Mouse (Mus musculus): ENCODE results near the gene Atp8a2. TPM values are rescaled to one million over a fixed set of nuclear protein-coding genes. Genes with fewer than 3 reads are reported as not detected.

The Atp8a2 gene
- total RNA-seq, 2 experiments from 2014 or later, result 1.00 to 1.2 TPM

GRCm38 (mm10) chr14:59903484-59904130 lies 293.4 kb downstream of the Atp8a2 start:
- DNase-seq, result no peak

DNA sequence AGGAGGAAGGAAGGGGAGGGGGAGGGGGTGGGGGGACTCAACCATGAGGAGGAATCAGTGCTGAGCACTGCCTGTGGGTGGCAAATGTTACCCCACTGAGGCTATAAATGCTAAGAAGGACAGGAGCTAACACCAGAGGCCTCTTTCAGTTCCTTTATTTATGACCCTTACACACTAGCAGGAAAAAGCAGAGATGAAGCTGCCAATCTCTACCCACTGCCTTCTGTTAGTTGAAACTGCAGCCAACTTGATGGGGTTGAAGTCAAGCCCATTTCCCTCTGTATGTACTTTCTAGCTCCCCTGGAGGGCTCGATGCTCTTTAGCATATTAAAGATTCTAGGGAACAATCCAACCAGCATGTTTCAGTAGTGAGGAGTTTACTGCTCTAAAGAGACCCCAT lies 303.0 kb downstream of the Atp8a2 start:
- DNase-seq, result no peak

GRCm38 (mm10) chr14:59892084-59892483 lies 304.9 kb downstream of the Atp8a2 start:
- no peak for DNase-seq

GRCm38 (mm10) chr14:59891491-59891890 lies 305.5 kb downstream of the Atp8a2 start:
- no peak for DNase-seq

- peak; percentile 20 for DNase-seq
These were observed 306.2 kb downstream of the Atp8a2 start for GRCm38 (mm10) chr14:59890818-59891217.

DNA sequence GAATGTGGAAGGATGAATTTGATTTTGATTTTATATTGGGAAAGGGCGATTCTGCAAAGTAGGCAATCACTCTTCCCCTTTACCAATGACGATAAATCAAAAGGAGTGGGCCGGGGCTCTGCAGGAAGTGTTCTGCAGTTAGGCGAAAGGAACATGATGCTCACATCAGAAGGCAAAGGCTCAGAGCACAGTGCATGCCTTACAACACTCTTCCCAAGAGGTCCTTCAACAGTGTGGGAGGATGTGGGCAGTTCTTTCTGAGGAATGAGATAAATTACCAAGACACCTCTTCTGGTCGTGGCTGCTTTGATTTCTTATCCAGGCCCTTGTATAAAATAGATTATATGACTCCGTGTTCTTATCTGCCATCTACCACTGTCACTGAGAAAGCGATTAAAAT lies 306.9 kb downstream of the Atp8a2 start:
- no peak for DNase-seq

GRCm38 (mm10) chr14:59888446-59888845 lies 308.5 kb downstream of the Atp8a2 start:
- no peak for DNase-seq

DNA sequence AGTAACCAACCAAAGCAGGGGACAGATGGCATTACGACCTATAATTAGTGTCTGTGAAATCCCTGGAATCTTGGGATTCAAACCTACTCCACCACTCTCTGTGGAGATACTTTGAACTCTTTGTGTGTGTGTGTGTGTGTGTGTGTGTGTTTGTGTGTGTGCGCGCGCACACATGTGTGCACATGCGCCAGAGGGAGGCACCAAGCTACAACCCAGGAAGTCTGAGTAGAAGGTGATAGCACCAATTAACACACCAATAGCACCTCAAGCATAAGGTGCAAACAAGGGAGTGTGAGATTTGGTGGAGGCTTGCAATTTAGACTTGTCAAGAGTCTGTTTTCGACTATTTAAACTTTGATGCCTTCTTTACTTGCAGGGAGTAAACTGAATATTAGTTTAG lies 308.9 kb downstream of the Atp8a2 start:
- no peak for DNase-seq

GRCm38 (mm10) chr14:59887061-59887861 lies 309.7 kb downstream of the Atp8a2 start:
- DNase-seq, result peak; percentile 12

DNA sequence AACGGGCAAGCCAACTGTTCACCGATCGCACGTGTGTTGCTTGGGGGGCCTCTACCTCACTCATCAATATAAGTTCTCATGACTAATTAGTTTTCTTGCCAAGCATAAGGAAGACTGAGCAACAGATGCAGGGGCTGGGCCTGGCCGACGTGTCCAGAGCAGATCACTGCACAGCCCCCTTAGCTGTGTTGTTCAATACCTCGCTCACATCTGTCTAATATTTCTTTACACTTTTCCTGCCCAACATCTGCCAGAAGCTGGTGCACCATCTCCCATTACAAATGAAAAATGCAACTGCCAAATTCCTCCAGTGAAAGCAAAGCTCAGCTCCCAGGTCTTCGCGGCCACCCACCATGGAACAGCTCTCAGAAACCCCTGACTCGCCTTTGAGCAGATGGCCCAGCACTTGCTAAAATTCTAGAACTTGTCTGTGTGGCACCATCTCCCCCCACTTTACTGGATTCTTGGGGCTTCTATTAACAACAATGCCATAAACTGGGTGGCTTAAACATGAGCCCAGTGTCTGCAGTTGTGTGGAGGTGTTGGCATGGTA lies 313.4 kb downstream of the Atp8a2 start:
- no peak for DNase-seq

GRCm38 (mm10) chr14:59880829-59881228 lies 316.1 kb downstream of the Atp8a2 start:
- no peak for DNase-seq

- DNase-seq, result no peak
These were observed 318.7 kb downstream of the Atp8a2 start for GRCm38 (mm10) chr14:59878248-59878647.

DNA sequence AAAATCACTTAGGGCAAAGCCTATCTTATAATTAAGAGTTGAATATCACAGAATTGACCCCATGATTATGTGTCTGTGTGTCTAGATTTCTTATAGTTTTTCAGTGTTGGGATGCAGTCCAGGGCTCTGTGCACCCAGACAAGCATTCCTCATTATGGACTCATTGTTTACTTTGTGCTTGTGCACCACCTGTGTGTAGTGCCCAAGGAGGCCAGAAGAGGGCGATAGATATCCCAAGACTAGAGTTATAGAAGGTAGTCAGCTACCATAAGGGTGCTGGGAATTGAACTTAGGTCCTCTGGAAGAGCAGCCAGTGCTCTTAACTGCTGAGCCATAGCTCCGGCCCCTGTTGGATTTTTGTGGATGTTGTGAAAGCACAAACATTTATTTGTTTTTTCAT lies 320.5 kb downstream of the Atp8a2 start:
- no peak for DNase-seq

DNA sequence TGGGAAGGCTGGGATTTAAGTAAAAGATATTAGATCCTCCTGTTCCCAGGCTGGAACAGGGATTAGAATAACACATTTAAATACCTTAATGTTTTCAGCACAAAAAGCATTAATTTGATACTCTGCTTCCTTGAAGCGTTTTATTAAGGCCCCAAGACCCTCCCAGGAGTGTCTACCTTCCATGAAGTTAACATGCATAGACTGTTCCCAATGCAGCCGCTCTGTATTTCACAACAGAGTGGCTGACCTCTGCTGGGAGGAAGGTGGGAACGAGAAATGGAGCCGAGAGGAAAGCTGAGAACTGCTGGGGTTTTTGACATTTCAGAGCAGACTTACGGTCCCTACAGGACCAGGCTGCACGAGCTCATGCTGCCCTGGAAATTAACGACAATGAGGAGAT lies 328.6 kb downstream of the Atp8a2 start:
- no peak for DNase-seq

GRCm38 (mm10) chr14:59867749-59868148 lies 329.2 kb downstream of the Atp8a2 start:
- no peak for DNase-seq

GRCm38 (mm10) chr14:59866001-59866400 lies 331.0 kb downstream of the Atp8a2 start:
- no peak for DNase-seq

DNA sequence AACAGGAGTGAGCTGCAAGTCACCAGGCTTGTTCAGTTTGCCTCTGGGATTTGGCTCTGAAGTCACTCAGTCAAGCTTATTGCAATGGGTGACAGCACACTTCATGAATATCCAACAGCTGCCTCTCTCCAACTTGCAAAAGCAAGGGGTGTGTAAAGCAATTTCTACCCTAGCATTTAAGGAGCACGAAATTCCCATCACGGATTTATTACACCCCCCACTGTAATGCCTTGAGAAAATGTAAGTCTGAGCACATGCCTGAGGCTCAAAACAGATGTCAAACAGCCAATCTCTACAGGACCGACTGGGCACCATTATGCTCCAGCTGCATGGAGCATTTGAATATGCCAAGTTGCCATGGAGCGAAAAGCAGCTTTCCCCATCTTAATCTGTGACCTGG lies 334.6 kb downstream of the Atp8a2 start:
- no peak for DNase-seq

DNA sequence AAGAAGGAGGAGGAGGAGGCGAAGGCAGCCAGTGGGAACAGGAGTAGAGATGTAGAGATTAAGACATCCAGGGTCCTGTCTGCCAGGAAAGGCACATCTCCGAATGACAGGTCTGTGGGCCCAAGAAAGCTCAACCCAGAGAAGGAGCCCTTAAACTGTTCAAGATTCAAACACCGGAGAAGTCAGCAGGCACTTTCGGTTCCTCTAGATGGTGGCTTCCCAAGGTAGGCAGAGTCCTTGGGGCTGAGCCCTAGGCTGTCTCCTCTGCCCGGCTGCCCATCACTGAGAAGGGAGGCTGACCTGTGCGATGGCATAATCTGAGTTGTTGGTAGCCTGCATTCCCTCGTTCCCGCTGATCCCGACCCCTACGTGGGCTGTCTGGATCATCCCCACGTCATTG lies 337.1 kb downstream of the Atp8a2 start:
- no peak for DNase-seq

- DNase-seq, result no peak
These were observed 338.3 kb downstream of the Atp8a2 start for GRCm38 (mm10) chr14:59858501-59859225.

GRCm38 (mm10) chr14:59853139-59853538 lies 343.8 kb downstream of the Atp8a2 start:
- DNase-seq, result no peak

GRCm38 (mm10) chr14:59846609-59847375 lies 350.2 kb downstream of the Atp8a2 start:
- peak; percentile 10 for DNase-seq
